Mouse (Mus musculus) heart, adult 2 months (tissue): ENCODE measurements at regions not wholly inside any gene's neighbourhood (a gene's known extent, or its start where the extent isn't known, plus 50 kb on each side); places are given as distances from the start of the nearest gene placed in this dataset.

Source experiments
- EP300 ChIP-seq: fragments of 200-500 bp; IDR thresholded peaks from 2 replicates; pipeline ENCODE4 v1.6.1; 2011; ENCODE audit warnings: low read depth, low read length, control low read depth; ENCODE audit not compliant: insufficient read depth
- POLR2A ChIP-seq: fragments of 200-500 bp; IDR thresholded peaks from 2 replicates; pipeline ENCODE4 v1.6.1; 2011; ENCODE audit warnings: mild to moderate bottlenecking, low read depth, low read length, control low read depth; ENCODE audit not compliant: insufficient read depth

- TF ChIP-seq POLR2A (no peak), EP300 (no peak)
These were observed 398.3 kb downstream of the Serpinb8 start for GRCm38 (mm10) chr1:107988076-107988475.
